Mouse (Mus musculus): Measurements from ENCODE around the gene Rplp1.

GRCm38 (mm10) chr9:61873325-61873724, 41.0 kb downstream of the Rplp1 start:
- TF ChIP-seq CTCF (IDR thresholded peaks at IDR 0.05; ENCODE audit: control insufficient read depth, insufficient read depth, insufficient replicate concordance, low read depth, low read length) = no peak
- no peak for TF ChIP-seq POLR2A (IDR thresholded peaks at IDR 0.05; ENCODE audit: control insufficient read depth, low read depth, low read length)

Measured in testis, adult 2 months (tissue).